Mouse (Mus musculus) kidney, adult 2 months (tissue): ENCODE measurements around the gene Syf2.

ENCODE experiments used
- CTCF ChIP-seq: fragments of 200-500 bp; conservative IDR thresholded peaks from 2 replicates; pipeline ENCODE4 v1.5.1; 2011; ENCODE audit warnings: low read depth, mild to moderate bottlenecking, control low read depth, low read length, moderate library complexity, mixed read lengths; ENCODE audit not compliant: insufficient read depth, insufficient read length
- POLR2A ChIP-seq: fragments of 200-500 bp; IDR thresholded peaks from one replicate; pipeline ENCODE4 v1.6.1; 2011; ENCODE audit warnings: low read depth, low read length, control low read depth

DNA sequence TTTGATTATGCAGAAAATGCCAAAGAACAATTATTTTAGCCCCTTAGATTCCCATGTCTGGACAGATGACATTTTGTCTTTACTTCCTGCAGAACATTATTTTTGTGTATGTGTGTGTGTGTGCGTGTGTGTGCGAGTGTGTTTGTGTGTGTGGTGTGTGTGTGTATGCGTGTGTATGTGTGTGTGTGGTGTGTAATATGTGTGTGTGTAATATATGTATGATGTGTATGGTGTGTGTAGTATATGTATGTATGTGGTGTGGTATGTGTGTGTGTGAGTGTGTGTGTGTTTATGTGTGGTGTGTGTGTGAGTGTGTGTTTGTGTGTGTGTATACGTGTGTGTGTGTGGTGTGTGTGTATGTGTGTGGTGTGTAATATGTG, 45.2 kb downstream of the Syf2 start:
- TF ChIP-seq CTCF = no peak
- no peak for TF ChIP-seq POLR2A
